Mouse (Mus musculus) erythroblast, embryonic 14.5 days (primary cell): ENCODE measurements at regions not wholly inside any gene's neighbourhood (a gene's known extent, or its start where the extent isn't known, plus 50 kb on each side); places are given as distances from the start of the nearest gene placed in this dataset.

Experiments
- GATA1 ChIP-seq: IDR thresholded peaks from 2 replicates; pipeline ENCODE4 v1.6.1; 2012; ENCODE audit warnings: low read length, inconsistent platforms, mixed read lengths
- TAL1 ChIP-seq: IDR thresholded peaks from 3 replicates; pipeline ENCODE4 v1.6.1; 2012; ENCODE audit warnings: low read length, inconsistent platforms, mixed read lengths

DNA sequence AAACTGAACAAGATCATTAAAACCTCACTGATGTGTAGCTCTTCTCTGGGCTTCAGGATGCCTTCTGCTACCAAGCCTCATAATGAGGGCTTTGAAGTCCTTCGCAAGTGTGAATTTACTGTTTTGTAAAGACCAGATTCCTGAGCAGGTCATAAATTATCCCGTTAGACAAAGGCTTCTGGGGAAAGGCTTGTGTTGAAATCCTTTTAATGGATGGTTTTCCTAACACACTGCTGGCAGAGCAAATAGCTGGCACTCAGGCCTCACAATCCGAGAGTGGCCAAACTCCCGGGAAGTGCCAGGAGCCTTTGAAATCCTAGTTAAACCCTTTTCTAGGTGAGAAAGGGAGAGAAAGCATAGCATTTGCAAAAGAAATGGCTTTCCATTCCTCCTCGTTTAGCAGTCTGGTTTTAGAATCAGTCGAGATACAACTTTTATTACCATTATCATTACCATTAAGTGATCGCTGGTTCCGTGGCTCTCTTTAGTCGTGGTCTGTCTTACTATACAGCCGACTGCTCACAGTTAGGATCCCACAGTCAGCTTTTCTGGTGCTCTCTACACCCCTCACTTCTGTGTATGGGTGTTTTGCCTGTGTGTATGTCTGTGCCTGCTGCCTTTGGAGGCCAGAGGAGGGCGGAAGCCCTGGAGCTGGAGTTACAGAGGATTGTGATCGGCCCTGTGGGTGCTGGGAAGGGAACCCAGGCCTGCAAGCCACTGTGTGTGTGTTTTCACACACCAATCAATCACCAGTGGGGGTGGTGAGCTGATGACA, 73.2 kb downstream of the Foxb1 start:
- no peak for TF ChIP-seq GATA1
- no peak for TF ChIP-seq TAL1
